Mouse (Mus musculus): ENCODE measurements at regions not wholly inside any gene's neighbourhood (a gene's known extent, or its start where the extent isn't known, plus 50 kb on each side); places are given as distances from the start of the nearest gene placed in this dataset.

GRCm38 (mm10) chr14:64594811-64595522 is 490.9 kb downstream of the Prss52 start:
- no peak for TF ChIP-seq CTCF (IDR thresholded peaks at IDR 0.05; ENCODE audit: low read depth)
- TF ChIP-seq EP300 (IDR thresholded peaks at IDR 0.05; ENCODE audit: low read depth), result no peak
